ENCODE assay signal across 11 mouse cellular contexts in the genomic region with DNA sequence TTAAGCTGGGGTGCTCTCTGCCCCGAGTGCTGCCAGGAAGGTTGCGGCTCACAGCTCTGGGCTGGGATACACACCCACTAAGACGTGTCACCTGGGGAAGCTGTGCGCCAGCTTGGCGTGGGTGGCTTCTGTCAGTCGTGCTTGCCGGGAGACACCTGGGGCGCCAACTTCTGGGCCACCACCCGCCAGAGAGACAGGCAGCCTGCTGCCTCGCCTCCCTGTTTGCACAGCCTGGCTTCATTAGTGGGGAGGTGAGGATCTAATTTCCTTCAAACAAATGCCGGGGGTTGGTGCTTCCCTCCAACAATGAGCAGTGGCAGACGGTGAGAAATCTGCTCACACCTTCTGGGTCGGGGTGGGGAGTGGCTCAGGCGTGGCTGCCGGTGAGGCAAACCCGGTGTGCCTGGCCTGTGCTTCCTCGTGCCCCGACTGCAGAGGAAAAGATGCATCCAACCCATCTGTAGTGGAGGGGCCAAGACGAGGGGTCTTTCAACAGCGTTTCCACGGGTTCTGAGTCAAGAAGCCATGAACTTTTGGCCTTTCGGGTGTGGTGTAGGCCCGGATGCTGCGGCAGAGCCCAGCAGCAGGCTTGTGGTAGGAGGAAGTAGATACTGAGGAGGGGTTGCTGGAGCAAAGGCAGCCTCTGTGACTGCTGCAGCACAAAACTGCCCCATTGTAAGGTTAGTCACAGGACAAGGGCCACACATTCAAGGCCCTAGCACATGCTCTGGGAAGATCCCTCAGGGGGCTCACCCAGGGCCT.
DNase-seq lines count a peak whose midpoint lies in the region; ATAC-seq lines count a peak whose summit lies in the region.
"Had no signal": no experiment of that assay in that cellular context is flagged by ENCODE, and none has a peak within 500 bp of the region (broad histone marks: within the 10 kb centered on the region; RNA-seq: fewer than 3 reads in every experiment).

No protein-coding gene starts in this region.

- no peaks in the 10 kb centered on the region for H3K4me1 ChIP-seq in forebrain, embryonic 11.5 days (replicated peaks; ENCODE audit: control insufficient read depth, insufficient read depth, low read length)
- H3K4me1 ChIP-seq in forebrain, embryonic 12.5 days, result no peaks in the 10 kb centered on the region
- H3K4me1 ChIP-seq in embryonic facial prominence, embryonic 11.5 days (ENCODE audit: control insufficient read depth, insufficient read depth, low read length), result no peaks in the 10 kb centered on the region
- H3K4me1 ChIP-seq in hindbrain, embryonic 13.5 days (replicated peaks), result peaks cover 8% of the 10 kb centered on the region; the same call in 1 of the 2 replicates
- H3K4me1 ChIP-seq: liver, embryonic 15.5 days had no signal

- H3K9me3 ChIP-seq in forebrain, embryonic 11.5 days (ENCODE audit: control insufficient read depth, low read length), result no peaks in the 10 kb centered on the region
- H3K9me3 ChIP-seq in forebrain, embryonic 12.5 days, result no peaks in the 10 kb centered on the region
- no peaks in the 10 kb centered on the region for H3K9me3 ChIP-seq in embryonic facial prominence, embryonic 11.5 days (replicated peaks; ENCODE audit: control insufficient read depth, low read length)
- no peaks in the 10 kb centered on the region for H3K9me3 ChIP-seq in hindbrain, embryonic 13.5 days
- H3K9me3 ChIP-seq: embryonic facial prominence, embryonic 12.5 days; hindbrain, embryonic 15.5 days; liver, embryonic 15.5 days had no signal

- no peak overlapping the region for H3K27ac ChIP-seq in forebrain, embryonic 11.5 days (ENCODE audit: low read depth, low read length)
- no peak overlapping the region for H3K27ac ChIP-seq in forebrain, embryonic 12.5 days
- no peak overlapping the region for H3K27ac ChIP-seq in embryonic facial prominence, embryonic 11.5 days (replicated peaks; ENCODE audit: low read depth, low read length)
- H3K27ac ChIP-seq in hindbrain, embryonic 13.5 days, result no peak overlapping the region
- H3K27ac ChIP-seq: embryonic facial prominence, embryonic 12.5 days; hindbrain, embryonic 15.5 days; liver, embryonic 15.5 days had no signal

- peak; percentile 53 for DNase-seq in forebrain, embryonic 11.5 days (ENCODE audit: low spot score)
- DNase-seq in A20 (ENCODE audit: low read depth, low spot score), result peak; percentile 91
- peak; percentile 18 for DNase-seq in embryonic facial prominence, embryonic 11.5 days (ENCODE audit: low spot score)
- no peak for DNase-seq in urinary bladder, postnatal 36 days (ENCODE audit: low spot score in 2 of 2)
- DNase-seq in ovary, postnatal 14 days (ENCODE audit: low spot score), result no peak

- H3K4me3 ChIP-seq in forebrain, embryonic 11.5 days (ENCODE audit: low read depth, low read length), result no peak overlapping the region
- H3K4me3 ChIP-seq in forebrain, embryonic 12.5 days (replicated peaks), result no peak overlapping the region
- no peak overlapping the region for H3K4me3 ChIP-seq in embryonic facial prominence, embryonic 11.5 days (ENCODE audit: low read depth, low read length)
- no peak overlapping the region for H3K4me3 ChIP-seq in hindbrain, embryonic 13.5 days
- H3K4me3 ChIP-seq: embryonic facial prominence, embryonic 12.5 days; hindbrain, embryonic 15.5 days; liver, embryonic 15.5 days had no signal

- H3K36me3 ChIP-seq in forebrain, embryonic 11.5 days (ENCODE audit: control insufficient read depth, insufficient read depth, low read length), result no peaks in the 10 kb centered on the region
- no peaks in the 10 kb centered on the region for H3K36me3 ChIP-seq in forebrain, embryonic 12.5 days (replicated peaks)
- no peaks in the 10 kb centered on the region for H3K36me3 ChIP-seq in embryonic facial prominence, embryonic 11.5 days (replicated peaks; ENCODE audit: control insufficient read depth, insufficient read depth, low read depth, low read length)
- H3K36me3 ChIP-seq in hindbrain, embryonic 13.5 days, result no peaks in the 10 kb centered on the region
- H3K36me3 ChIP-seq: embryonic facial prominence, embryonic 12.5 days; hindbrain, embryonic 15.5 days; liver, embryonic 15.5 days had no signal

- 63% methylated on average over 24 of the region's 24 CpGs for WGBS in forebrain, embryonic 11.5 days
- 65% methylated on average over 24 of the region's 24 CpGs for WGBS in forebrain, embryonic 12.5 days
- WGBS in embryonic facial prominence, embryonic 11.5 days, result 50% methylated on average over 24 of the region's 24 CpGs
- WGBS in hindbrain, embryonic 13.5 days, result 71% methylated on average over 24 of the region's 24 CpGs

- no peak overlapping the region for H3K4me2 ChIP-seq in forebrain, embryonic 11.5 days (ENCODE audit: low read depth, low read length, severe bottlenecking)
- H3K4me2 ChIP-seq in forebrain, embryonic 12.5 days, result no peak overlapping the region
- no peak overlapping the region for H3K4me2 ChIP-seq in embryonic facial prominence, embryonic 11.5 days (ENCODE audit: low read depth, low read length)
- no peak overlapping the region for H3K4me2 ChIP-seq in hindbrain, embryonic 13.5 days
- H3K4me2 ChIP-seq: embryonic facial prominence, embryonic 12.5 days; hindbrain, embryonic 15.5 days; liver, embryonic 15.5 days had no signal

- no peak overlapping the region for H3K9ac ChIP-seq in forebrain, embryonic 11.5 days (ENCODE audit: low read length)
- no peak overlapping the region for H3K9ac ChIP-seq in forebrain, embryonic 12.5 days
- H3K9ac ChIP-seq in embryonic facial prominence, embryonic 11.5 days (replicated peaks; ENCODE audit: low read length), result no peak overlapping the region
- no peak overlapping the region for H3K9ac ChIP-seq in hindbrain, embryonic 13.5 days
- H3K9ac ChIP-seq: embryonic facial prominence, embryonic 12.5 days; hindbrain, embryonic 15.5 days; liver, embryonic 15.5 days had no signal

- no peaks in the 10 kb centered on the region for H3K27me3 ChIP-seq in forebrain, embryonic 11.5 days (ENCODE audit: control insufficient read depth, insufficient read depth, low read length)
- peaks cover 14% of the 10 kb centered on the region for H3K27me3 ChIP-seq in forebrain, embryonic 12.5 days
- H3K27me3 ChIP-seq in embryonic facial prominence, embryonic 11.5 days (ENCODE audit: control insufficient read depth, insufficient read depth, low read length), result no peaks in the 10 kb centered on the region
- peaks cover 36% of the 10 kb centered on the region for H3K27me3 ChIP-seq in hindbrain, embryonic 13.5 days
- H3K27me3 ChIP-seq: embryonic facial prominence, embryonic 12.5 days; hindbrain, embryonic 15.5 days; liver, embryonic 15.5 days had no signal

- ATAC-seq in forebrain, embryonic 11.5 days (replicated peaks; ENCODE audit: low FRiP score), result 0 out of 2 replicates have a peak, but pooled peaks have one; percentile 18
- no peak for ATAC-seq in forebrain, embryonic 12.5 days (ENCODE audit: low FRiP score)
- no peak for ATAC-seq in embryonic facial prominence, embryonic 11.5 days (replicated peaks; ENCODE audit: insufficient number of reproducible peaks, low FRiP score, low TSS enrichment, low read depth)
- ATAC-seq in neutrophil, adult 5-6 weeks (ENCODE audit: extremely low read depth, insufficient number of reproducible peaks, low FRiP score, poor library complexity, severe bottlenecking), result peak; percentile 49
- no peak for ATAC-seq in hindbrain, embryonic 13.5 days (ENCODE audit: low FRiP score)

Comparison
In these comparisons a context has a peak if more than half of its experiments do, and no peak if none do; other contexts are left out.
1. ATAC-seq: peak in forebrain, embryonic 11.5 days (single experiment) and neutrophil, adult 5-6 weeks (single experiment); none in forebrain, embryonic 12.5 days (single experiment), embryonic facial prominence, embryonic 11.5 days (single experiment) and hindbrain, embryonic 13.5 days (single experiment).
2. DNase-seq: peak in forebrain, embryonic 11.5 days (single experiment), A20 (single experiment) and embryonic facial prominence, embryonic 11.5 days (single experiment); none in urinary bladder, postnatal 36 days (0 of 2) and ovary, postnatal 14 days (single experiment).